Mouse (Mus musculus) embryonic fibroblast, embryonic 13.5 days (primary cell): Measurements from ENCODE around the gene Ube2u.

Experiments
- CTCF ChIP-seq: IDR thresholded peaks from 2 replicates; pipeline ENCODE4 v1.5.1; 2011; ENCODE audit warnings: mild to moderate bottlenecking, control low read depth, low read length, moderate library complexity, borderline replicate concordance; ENCODE audit not compliant: insufficient read depth
- POLR2A ChIP-seq: IDR thresholded peaks from 2 replicates; pipeline ENCODE4 v1.6.1; 2011; ENCODE audit warnings: low read depth, mild to moderate bottlenecking, control low read depth, low read length, moderate library complexity

DNA sequence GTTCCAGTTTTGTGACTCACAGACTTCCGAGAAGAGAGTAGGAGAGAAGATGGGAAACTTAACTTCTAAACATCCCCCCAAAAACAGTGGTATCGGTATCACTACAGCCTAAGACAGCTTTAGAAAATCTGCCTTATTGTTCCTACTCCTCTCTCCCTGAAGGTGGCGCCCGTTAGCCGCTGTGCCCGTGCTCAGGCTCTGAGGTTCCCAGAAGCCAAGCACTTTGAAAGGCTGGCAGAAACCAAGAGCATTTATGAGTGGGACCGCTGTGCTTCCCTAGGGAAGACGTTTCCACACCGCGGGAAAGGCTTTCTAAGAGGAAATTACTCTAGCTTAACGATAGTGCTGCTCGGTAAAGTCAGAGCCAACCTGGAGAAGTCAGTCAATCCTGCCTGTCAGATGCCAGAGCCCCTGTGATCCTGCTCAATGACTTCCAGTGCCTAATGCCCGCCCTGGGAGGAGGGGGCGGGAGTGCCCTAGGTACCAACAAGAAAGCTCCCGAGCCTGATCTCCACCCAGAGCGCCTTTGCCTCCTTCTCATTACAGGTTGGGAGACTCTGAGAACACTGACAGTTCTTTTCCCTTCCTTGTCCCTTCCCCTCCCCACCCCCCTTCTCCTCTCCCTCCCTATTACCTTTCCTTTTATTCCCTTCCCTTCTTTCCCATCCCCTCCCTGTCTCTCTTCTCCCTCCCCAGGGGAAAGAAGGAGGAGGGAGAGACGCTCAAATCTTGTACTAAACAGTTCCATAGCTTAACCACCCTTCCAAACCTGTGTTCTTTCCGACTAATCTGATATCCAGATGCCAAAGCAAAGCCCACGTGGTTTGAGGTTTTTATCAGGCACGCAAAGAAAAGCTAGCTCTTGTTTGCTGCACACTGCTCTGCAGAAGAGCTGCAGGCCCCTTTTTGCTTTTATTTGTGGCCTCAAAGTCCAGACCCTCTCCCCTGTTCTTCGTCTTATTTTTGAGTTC lies 109.9 kb downstream of the Ube2u start:
- TF ChIP-seq CTCF (peak; percentile 92), POLR2A (no peak)
